Mouse (Mus musculus) midbrain, embryonic 10.5 days (tissue): ENCODE measurements around the gene Calm1. TPM values are rescaled to one million over a fixed set of nuclear protein-coding genes. Genes with fewer than 3 reads are reported as not detected.

Experiments
- DNase-seq: peaks from one replicate; pipeline ENCODE4 v3.0.0-alpha.2; 2017; ENCODE audit warnings: low spot score
- H3K27ac ChIP-seq: fragments of 300-500 bp; sonication (generic); replicated peaks from 2 replicates; pipeline ENCODE4 v1.5.1; 2016; ENCODE audit warnings: mild to moderate bottlenecking
- H3K27me3 ChIP-seq: fragments of 300-500 bp; sonication (generic); 2 replicates; pipeline ENCODE4 v1.6.1; 2016; ENCODE audit warnings: low read depth, mild to moderate bottlenecking; ENCODE audit not compliant: poor library complexity, severe bottlenecking
- H3K36me3 ChIP-seq: fragments of 300-500 bp; sonication (generic); 2 replicates; pipeline ENCODE4 v1.6.1; 2016; ENCODE audit warnings: mild to moderate bottlenecking, moderate library complexity
- H3K4me1 ChIP-seq: fragments of 300-500 bp; sonication (generic); 2 replicates; pipeline ENCODE4 v1.6.1; 2016
- H3K4me3 ChIP-seq: fragments of 300-500 bp; sonication (generic); 2 replicates; pipeline ENCODE4 v1.5.1; 2016; ENCODE audit warnings: mild to moderate bottlenecking, moderate library complexity
- H3K9me3 ChIP-seq: fragments of 300-500 bp; sonication (generic); replicated peaks from 2 replicates; pipeline ENCODE4 v1.6.1; 2016; ENCODE audit warnings: mild to moderate bottlenecking
- WGBS: fragments of 180-500 bp; shearing (Covaris S2); methylation state at CpG from one replicate; pipeline ENCODE4 v1.1.7; 2016; 5-methylcytosine and 5-hydroxymethylcytosine counted together
- polyA plus RNA-seq: library from polyadenylated mRNA; unstranded; fragments of >200 nt; fragmentation: Nextera tagmentation; extraction: Ambion mirVana; gene quantifications from 2 replicates; pipeline ENCODE4 v1.2.1, GENCODE M21; 2016

Gene Calm1
- polyA plus RNA-seq, 1 experiment from 2014 or later: 1,473 TPM

DNA sequence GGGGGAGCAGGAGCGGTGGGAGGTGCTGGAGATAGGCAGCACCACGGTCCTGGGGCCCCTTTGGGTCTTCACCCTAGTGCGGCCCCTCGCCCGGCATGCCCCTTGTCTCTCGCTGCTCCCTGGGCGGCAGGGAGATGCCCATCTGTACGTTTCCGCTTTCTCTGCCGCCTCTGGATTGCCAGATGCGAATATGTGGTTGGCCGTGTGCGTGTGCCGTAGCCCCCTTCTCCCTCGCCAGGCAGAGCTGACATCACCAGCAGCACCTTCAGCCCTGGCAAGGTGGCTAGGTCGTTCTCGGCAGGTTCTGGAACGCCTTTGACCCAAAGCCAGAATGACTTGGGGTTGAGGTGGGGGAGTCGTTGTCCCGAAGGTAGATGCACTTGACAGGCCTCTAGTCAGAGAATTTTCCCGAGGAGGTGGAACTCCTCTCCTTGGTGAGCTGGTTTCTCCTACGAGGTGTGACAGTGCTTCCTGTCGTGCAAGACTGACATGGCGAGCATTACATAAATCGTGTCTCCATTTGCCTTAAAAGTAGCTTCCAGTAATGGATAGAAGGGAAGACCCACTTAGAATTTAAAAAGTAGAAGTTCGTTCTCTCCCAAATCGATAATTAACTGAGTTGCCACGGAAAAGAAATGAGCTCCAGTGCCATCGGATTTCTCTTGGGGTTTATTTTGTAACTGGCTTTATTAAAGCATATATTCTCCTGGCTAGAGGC, 1.6 kb downstream of the Calm1 start:
- WGBS: 10% methylated on average over 29 of the region's 29 CpGs
- H3K4me1 ChIP-seq: peaks cover 32% of the 10 kb centered on the region
- H3K9me3 ChIP-seq: no peaks in the 10 kb centered on the region
- peak; percentile 64 for DNase-seq
- no peaks in the 10 kb centered on the region; the same call in 1 of the 2 replicates for H3K27me3 ChIP-seq
- peaks cover 36% of the 10 kb centered on the region for H3K36me3 ChIP-seq
- peak overlapping the region; percentile 94 for H3K27ac ChIP-seq
- peak overlapping the region; percentile 100 for H3K4me3 ChIP-seq

DNA sequence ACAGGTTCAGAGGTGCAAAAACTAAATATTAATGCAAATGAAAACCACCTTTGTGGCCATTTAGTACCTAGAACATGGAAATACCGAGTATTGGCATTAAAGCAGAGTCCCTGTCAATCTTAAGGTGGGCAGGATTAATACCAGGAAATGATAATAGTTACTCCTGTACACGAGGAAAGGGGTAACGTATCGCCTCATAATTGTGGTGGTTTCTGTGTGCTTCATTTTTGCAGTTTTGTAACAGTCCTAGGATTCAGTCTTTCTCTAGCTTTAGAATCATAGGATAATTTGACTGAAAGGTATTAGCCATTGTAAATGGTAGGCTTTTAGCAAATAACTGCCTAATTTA, 2.1 kb downstream of the Calm1 start:
- Histone ChIP-seq H3K4me3 (peak overlapping the region; percentile 100), H3K27me3 (no peaks in the 10 kb centered on the region; the same call in 1 of the 2 replicates), H3K36me3 (peaks cover 41% of the 10 kb centered on the region), H3K4me1 (peaks cover 32% of the 10 kb centered on the region), H3K27ac (no peak overlapping the region), H3K9me3 (no peaks in the 10 kb centered on the region)
- 64% methylated on average over 4 of the region's 4 CpGs for WGBS
- no peak for DNase-seq

DNA sequence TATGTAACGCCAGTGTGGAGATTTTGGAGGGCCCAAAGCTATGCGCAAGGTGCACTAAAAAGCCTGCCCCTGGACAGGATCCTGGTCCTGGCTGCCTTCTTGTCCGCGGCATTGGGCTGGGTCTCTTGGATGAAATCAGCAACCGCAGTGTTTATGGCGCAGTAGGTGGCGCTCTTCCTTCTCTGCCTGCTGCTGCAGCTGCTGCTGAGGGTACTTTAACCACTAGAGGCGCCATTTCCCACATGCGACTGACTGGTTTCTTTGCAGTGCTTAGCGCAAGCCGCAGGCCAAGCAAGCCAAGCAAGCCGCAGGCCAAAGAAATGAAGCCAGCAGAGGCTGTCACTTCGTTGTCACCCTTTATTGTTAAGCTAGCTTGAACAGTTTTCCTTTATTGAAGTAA, 2.6 kb downstream of the Calm1 start:
- H3K9me3 ChIP-seq: no peaks in the 10 kb centered on the region
- peak; percentile 93 for DNase-seq
- H3K27ac ChIP-seq: no peak overlapping the region
- H3K27me3 ChIP-seq: no peaks in the 10 kb centered on the region
- peak overlapping the region; percentile 100 for H3K4me3 ChIP-seq
- WGBS: 2% methylated on average over 13 of the region's 13 CpGs
- peaks cover 32% of the 10 kb centered on the region for H3K4me1 ChIP-seq
- H3K36me3 ChIP-seq: peaks cover 46% of the 10 kb centered on the region

- Histone ChIP-seq H3K4me3 (no peak overlapping the region), H3K9me3 (no peaks in the 10 kb centered on the region), H3K36me3 (peaks cover 65% of the 10 kb centered on the region), H3K27me3 (no peaks in the 10 kb centered on the region), H3K27ac (no peak overlapping the region), H3K4me1 (peaks cover 29% of the 10 kb centered on the region)
- WGBS: 78% methylated on average over 3 of the region's 3 CpGs
- no peak for DNase-seq
Observed at GRCm38 (mm10) chr12:100203759-100204158, 4.5 kb downstream of the Calm1 start.

DNA sequence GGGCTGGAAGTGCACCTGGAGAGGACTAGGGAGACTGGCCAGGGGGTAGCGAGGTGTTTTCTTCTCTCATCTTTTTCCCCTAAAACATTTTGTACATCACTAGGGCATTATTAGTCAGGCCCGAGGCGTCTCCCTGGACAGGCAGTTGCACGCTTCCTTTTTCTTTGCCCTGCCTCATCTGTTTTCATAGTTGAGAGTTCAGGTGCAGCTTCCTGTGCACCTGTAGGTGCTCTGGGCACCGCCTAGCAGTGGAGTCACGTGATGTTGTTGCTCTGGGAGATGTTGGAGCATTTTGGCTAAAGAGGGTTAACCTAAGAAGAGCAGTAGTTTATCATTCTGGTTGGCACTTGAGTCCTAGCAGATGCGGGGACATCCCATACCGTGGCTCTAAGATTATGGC, 5.9 kb downstream of the Calm1 start:
- WGBS: 95% methylated on average over 8 of the region's 8 CpGs
- Histone ChIP-seq H3K27ac (no peak overlapping the region), H3K9me3 (no peaks in the 10 kb centered on the region), H3K27me3 (no peaks in the 10 kb centered on the region), H3K4me1 (peaks cover 24% of the 10 kb centered on the region), H3K4me3 (no peak overlapping the region), H3K36me3 (peaks cover 78% of the 10 kb centered on the region)
- no peak for DNase-seq

DNA sequence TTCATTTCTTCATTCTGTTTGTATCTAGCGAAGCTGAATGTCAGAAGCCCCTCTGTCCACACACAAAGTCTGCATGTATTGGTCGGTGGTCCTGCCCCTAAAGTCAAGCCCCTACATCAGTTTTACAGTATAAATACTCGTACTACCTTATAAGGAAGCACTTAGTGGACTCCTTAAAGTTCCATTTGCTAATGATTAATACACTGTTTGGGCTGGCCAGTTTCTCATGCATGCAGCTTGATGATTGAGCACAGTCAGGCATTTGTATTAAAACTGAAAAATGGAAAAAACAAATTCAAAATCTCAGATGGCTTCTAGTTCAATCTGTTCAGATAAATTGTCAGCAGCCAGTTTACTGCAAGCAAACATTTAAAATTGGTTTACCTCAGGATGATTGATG, 7.3 kb downstream of the Calm1 start:
- peaks cover 21% of the 10 kb centered on the region for H3K4me1 ChIP-seq
- peaks cover 85% of the 10 kb centered on the region for H3K36me3 ChIP-seq
- DNase-seq: no peak
- H3K27me3 ChIP-seq: no peaks in the 10 kb centered on the region
- no peaks in the 10 kb centered on the region for H3K9me3 ChIP-seq
- H3K27ac ChIP-seq: no peak overlapping the region
- 89% methylated on average over 3 of the region's 3 CpGs for WGBS
- no peak overlapping the region for H3K4me3 ChIP-seq

- Histone ChIP-seq H3K27ac (no peak overlapping the region), H3K36me3 (peaks cover 85% of the 10 kb centered on the region), H3K4me1 (peaks cover 17% of the 10 kb centered on the region), H3K4me3 (no peak overlapping the region), H3K27me3 (no peaks in the 10 kb centered on the region), H3K9me3 (no peaks in the 10 kb centered on the region)
- no peak for DNase-seq
- 93% methylated on average over 5 of the region's 5 CpGs for WGBS
Observed at GRCm38 (mm10) chr12:100206926-100207325, 7.7 kb downstream of the Calm1 start.

GRCm38 (mm10) chr12:100209701-100210478, 10.7 kb downstream of the Calm1 start:
- Histone ChIP-seq H3K27me3 (no peaks in the 10 kb centered on the region), H3K27ac (no peak overlapping the region), H3K4me1 (peaks cover 8% of the 10 kb centered on the region; the same call in 1 of the 2 replicates), H3K36me3 (peaks cover 62% of the 10 kb centered on the region), H3K4me3 (no peak overlapping the region), H3K9me3 (no peaks in the 10 kb centered on the region)
- WGBS: 93% methylated on average over 10 of the region's 10 CpGs
- DNase-seq: no peak

DNA sequence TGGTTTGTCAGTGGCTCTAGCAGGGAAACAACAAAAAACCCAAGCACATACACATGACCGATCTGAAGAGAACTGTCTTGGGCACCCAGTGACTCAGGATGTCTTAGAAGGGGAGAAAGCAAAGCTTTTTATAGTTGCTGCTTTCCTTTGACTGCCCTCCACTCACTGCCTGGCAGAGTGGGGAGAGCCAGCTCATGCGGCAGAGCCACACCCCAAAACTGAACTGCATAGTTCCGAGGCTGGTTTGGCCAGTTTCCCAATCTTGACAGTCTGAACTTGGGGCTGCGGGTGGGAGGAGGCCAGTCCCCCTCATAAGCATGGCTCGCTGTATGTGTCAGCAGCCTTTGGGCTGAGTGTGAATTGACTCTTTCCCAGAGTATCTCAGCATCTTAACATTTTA, 11.7 kb downstream of the Calm1 start:
- Histone ChIP-seq H3K27ac (peak overlapping the region; percentile 61; the same call in 1 of the 2 replicates), H3K36me3 (peaks cover 51% of the 10 kb centered on the region), H3K4me1 (peaks cover 8% of the 10 kb centered on the region; the same call in 1 of the 2 replicates), H3K9me3 (0 out of 2 replicates have a peak, but pooled peaks cover 4% of the 10 kb centered on the region), H3K4me3 (no peak overlapping the region), H3K27me3 (no peaks in the 10 kb centered on the region)
- DNase-seq: no peak
- 78% methylated on average over 5 of the region's 5 CpGs for WGBS

- DNase-seq: no peak
- Histone ChIP-seq H3K27me3 (no peaks in the 10 kb centered on the region), H3K27ac (no peak overlapping the region), H3K9me3 (0 out of 2 replicates have a peak, but pooled peaks cover 4% of the 10 kb centered on the region), H3K4me3 (no peak overlapping the region), H3K36me3 (peaks cover 44% of the 10 kb centered on the region), H3K4me1 (peaks cover 8% of the 10 kb centered on the region; the same call in 1 of the 2 replicates)
- 91% methylated on average over 5 of the region's 5 CpGs for WGBS
Observed at GRCm38 (mm10) chr12:100211453-100212185, 12.4 kb downstream of the Calm1 start.

- Histone ChIP-seq H3K4me1 (peaks cover 8% of the 10 kb centered on the region; the same call in 1 of the 2 replicates), H3K4me3 (no peak overlapping the region), H3K36me3 (peaks cover 37% of the 10 kb centered on the region), H3K27me3 (no peaks in the 10 kb centered on the region), H3K27ac (no peak overlapping the region), H3K9me3 (0 out of 2 replicates have a peak, but pooled peaks cover 4% of the 10 kb centered on the region)
- 54% methylated on average over 3 of the region's 3 CpGs for WGBS
- DNase-seq: no peak
Observed at GRCm38 (mm10) chr12:100212397-100212796, 13.2 kb downstream of the Calm1 start.

GRCm38 (mm10) chr12:100213162-100213561, 13.9 kb downstream of the Calm1 start:
- Histone ChIP-seq H3K27me3 (no peaks in the 10 kb centered on the region), H3K27ac (no peak overlapping the region), H3K36me3 (peaks cover 29% of the 10 kb centered on the region), H3K4me3 (no peak overlapping the region), H3K9me3 (0 out of 2 replicates have a peak, but pooled peaks cover 4% of the 10 kb centered on the region), H3K4me1 (peaks cover 8% of the 10 kb centered on the region; the same call in 1 of the 2 replicates)
- DNase-seq: no peak
- 93% methylated on average over 2 of the region's 2 CpGs for WGBS
